Mouse (Mus musculus) megakaryocyte-erythroid progenitor cell, adult 5 weeks (primary cell): ENCODE results near the gene Olfr1432. TPM values are rescaled to one million over a fixed set of nuclear protein-coding genes. Genes with fewer than 3 reads are reported as not detected.

Experiments used
- polyA plus RNA-seq: library from polyadenylated mRNA; stranded (reverse); fragments of >175 nt; gene quantifications from 2 replicates; pipeline ENCODE4 v1.2.3, GENCODE M21; 2012

Olfr1432 gene
- not detected in 2 replicates for polyA plus RNA-seq

DNA sequence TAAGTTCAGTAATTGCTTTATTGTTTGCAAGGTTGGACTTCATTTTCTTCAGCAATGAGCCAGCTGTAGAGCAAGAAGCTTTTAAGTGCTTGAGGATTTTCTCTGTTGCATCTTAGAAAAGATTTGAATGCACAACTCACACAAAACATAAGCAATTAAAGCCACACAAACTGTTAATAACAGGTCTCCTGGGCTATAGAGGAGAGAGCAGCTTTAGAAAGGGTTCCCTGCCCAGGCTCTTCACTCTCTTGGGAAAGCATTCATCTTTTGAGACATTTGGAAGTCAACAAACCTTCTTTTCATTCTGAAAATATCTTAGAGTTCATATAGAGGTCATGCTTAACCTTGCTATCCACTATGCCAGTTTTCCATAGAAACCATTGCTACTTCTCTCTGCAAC, at the start of gene Olfr1432:
TSS of gene Olfr1432 (minus strand) at position 101 of the 400 bp plus-strand sequence.

DNA sequence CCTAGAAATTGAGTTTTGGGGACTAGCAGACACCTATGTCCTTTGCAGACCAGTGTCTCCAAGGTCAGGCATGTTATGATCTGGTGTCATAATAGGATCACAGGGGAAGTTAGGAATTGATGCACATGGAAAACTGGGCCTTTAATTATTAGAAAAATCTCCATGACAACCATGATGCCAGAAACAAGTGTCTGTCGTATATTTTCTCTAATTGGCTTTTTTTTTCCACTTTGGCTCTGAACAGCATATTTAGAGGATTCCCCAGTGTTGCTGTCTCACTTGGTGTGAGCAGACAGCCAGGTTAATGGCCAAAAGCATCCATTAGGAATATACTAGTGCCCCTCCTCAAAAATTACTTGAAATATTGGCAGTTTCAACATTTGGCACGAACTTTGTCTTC, 47.2 kb upstream of the Olfr1432 start, which contains the start of gene Olfr1434:
TSS of gene Olfr1434 (plus strand) at position 301 of the 400 bp plus-strand sequence.

DNA sequence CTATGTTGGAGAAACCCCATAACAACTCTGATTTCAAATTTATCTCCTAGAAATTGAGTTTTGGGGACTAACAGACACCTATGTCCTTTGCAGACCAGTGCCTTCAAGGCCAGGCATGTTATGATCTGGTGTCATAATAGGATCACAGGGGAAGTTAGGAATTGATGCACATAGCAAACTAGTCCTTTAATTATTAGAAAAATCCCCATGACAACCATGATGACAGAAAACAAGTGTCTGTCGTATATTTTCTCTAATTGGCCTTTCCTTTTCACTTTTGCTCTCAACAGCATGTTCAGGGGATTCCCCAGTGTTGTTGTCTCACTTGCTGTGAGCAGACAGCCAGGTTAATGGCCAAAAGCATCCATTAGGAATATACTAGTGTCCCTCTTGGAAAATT, 28.3 kb upstream of the Olfr1432 start, which contains the start of gene Olfr235:
TSS of gene Olfr235 (plus strand) at position 301 of the 400 bp plus-strand sequence.

DNA sequence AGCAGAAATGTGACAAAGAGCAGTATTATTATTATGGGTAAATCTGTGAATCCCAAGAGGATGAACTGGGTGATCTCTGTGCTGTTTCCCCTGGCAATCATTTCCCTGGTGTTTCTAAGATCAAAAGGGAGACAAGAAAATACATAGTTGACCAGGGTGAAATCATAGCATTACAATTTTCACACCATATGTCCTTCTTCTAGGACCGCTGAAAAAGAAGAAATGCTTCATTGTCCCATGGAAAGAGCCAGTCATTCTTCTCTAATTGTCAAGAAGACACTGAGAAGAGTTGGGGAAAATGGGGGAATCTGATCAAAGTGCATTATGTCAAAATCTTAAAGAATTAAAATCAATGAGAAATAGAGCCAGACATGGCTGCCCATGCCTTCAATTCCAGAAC, 9.2 kb upstream of the Olfr1432 start, which contains the start of gene Olfr262:
TSS of gene Olfr262 (minus strand) at position 101 of the 400 bp plus-strand sequence.

DNA sequence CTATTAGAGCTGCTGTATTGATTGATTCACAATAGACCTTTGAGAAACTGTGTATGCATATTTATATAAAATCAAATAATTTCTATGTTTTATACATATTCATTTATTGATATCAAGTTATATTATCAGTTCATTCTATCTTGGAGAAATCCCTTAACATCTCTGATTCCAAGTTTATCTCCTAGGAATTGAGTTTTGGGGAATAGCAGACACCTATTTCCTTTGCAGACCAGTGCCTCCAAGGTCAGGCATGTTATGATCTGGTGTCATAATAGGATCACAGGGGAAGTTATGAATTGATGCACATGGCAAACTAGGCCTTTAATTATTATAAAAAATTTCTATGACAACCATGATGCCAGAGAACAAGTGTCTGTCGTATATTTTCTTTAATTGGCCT, 32.1 kb downstream of the Olfr1432 start, which contains the start of gene Olfr1431:
TSS of gene Olfr1431 (plus strand) at position 301 of the 400 bp plus-strand sequence.

Other genes starting within 250 kb of the Olfr1432 start
- gene Olfr1423, start 191.3 kb downstream of the Olfr1432 start, polyA plus RNA-seq: not detected in 2 replicates
- not detected in 2 replicates for gene Olfr1424, start 169.9 kb downstream of the Olfr1432 start, polyA plus RNA-seq
- not detected in 2 replicates for gene Olfr1425, start 154.9 kb downstream of the Olfr1432 start, polyA plus RNA-seq
- gene Olfr1426, start 140.6 kb downstream of the Olfr1432 start, polyA plus RNA-seq: not detected in 2 replicates
- 0.03 TPM in 1 of 2 replicates, not detected in the other for gene Olfr1427, start 129.3 kb downstream of the Olfr1432 start, polyA plus RNA-seq
- gene Olfr1428, start 116.7 kb downstream of the Olfr1432 start, polyA plus RNA-seq: not detected in 2 replicates
- not detected in 2 replicates for gene Olfr76, start 109.4 kb downstream of the Olfr1432 start, polyA plus RNA-seq
- gene Olfr1555-ps1, start 62.5 kb downstream of the Olfr1432 start, polyA plus RNA-seq: not detected in 2 replicates
- gene Olfr1431, start 32.0 kb downstream of the Olfr1432 start, polyA plus RNA-seq: not detected in 2 replicates
- not detected in 2 replicates for gene Olfr262, start 9.1 kb upstream of the Olfr1432 start, polyA plus RNA-seq
- not detected in 2 replicates for gene Olfr235, start 28.4 kb upstream of the Olfr1432 start, polyA plus RNA-seq
- not detected in 2 replicates for gene Olfr1434, start 47.3 kb upstream of the Olfr1432 start, polyA plus RNA-seq
- not detected in 2 replicates for gene Olfr1436, start 66.5 kb upstream of the Olfr1432 start, polyA plus RNA-seq
- gene Olfr1437, start 92.5 kb upstream of the Olfr1432 start, polyA plus RNA-seq: not detected in 2 replicates
- not detected in 2 replicates for gene Olfr1438-ps1, start 103.3 kb upstream of the Olfr1432 start, polyA plus RNA-seq
- not detected in 2 replicates for gene Olfr1440, start 154.7 kb upstream of the Olfr1432 start, polyA plus RNA-seq
- not detected in 2 replicates for gene Olfr1441, start 184.8 kb upstream of the Olfr1432 start, polyA plus RNA-seq
- gene Pfpl, start 195.3 kb upstream of the Olfr1432 start, polyA plus RNA-seq: not detected in 2 replicates
- gene Mpeg1, start 228.2 kb upstream of the Olfr1432 start, polyA plus RNA-seq: 5.2 and 9.2 TPM in 2 replicates